Mouse (Mus musculus) thymus, adult 2 months (tissue): ENCODE results near the gene Pip5k1b.

Source experiments
- CTCF ChIP-seq: fragments of 200-500 bp; IDR thresholded peaks from 2 replicates; pipeline ENCODE4 v1.5.1; 2012; ENCODE audit warnings: mild to moderate bottlenecking, control low read depth, low read length, moderate library complexity, borderline replicate concordance; ENCODE audit not compliant: control insufficient read depth, poor library complexity, insufficient read depth; ENCODE audit errors: extremely low read depth
- POLR2A ChIP-seq: fragments of 200-500 bp; IDR thresholded peaks from 2 replicates; pipeline ENCODE4 v1.6.1; 2012; ENCODE audit warnings: mild to moderate bottlenecking, low read length, control low read depth, moderate library complexity; ENCODE audit not compliant: control insufficient read depth, poor library complexity, insufficient read depth; ENCODE audit errors: extremely low read depth

DNA sequence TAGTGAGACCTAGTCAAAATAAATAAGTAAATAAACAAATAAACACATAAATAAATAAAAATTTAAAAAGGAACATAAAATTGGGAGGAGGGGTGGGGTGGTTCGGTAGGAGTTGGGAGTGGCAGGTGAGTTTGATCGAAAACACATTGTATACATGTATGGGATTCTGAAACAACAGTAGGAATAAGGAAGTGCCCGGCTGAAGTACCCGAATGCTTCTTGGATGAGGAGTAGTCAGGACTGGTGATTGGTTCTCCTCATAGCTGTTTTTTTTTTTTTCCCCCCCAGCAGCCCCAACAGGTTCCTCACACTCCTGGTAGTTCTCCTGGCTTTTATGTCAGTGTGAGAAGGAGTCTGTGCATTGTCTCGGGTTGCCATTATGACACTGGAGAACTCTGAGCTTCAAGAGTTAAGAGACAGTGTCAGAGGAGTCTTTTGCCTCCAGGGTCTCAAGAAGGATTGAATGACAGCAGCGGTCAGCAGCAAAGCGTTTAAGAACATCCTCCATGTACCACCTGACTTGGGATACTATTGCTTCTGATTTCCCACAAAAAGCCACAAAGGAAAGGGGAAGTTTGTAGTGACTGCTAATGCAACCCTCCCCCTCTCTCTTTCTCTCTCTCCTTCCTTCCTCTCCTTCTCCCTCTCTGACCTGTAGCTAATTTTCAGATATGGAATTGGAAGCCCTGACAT is 274.2 kb downstream of the Pip5k1b start:
- TF ChIP-seq CTCF (no peak), POLR2A (no peak)
